Mouse (Mus musculus) forebrain, embryonic 15.5 days (tissue): ENCODE measurements at regions not wholly inside any gene's neighbourhood (a gene's known extent, or its start where the extent isn't known, plus 50 kb on each side); places are given as distances from the start of the nearest gene placed in this dataset.

Source experiments
- ATAC-seq: fragments of 200-750 bp; cut with Nextera tagmentation; replicated peaks from 2 replicates; pipeline ENCODE4 v1.8.0; 2017; ENCODE audit warnings: mild to moderate bottlenecking, moderate TSS enrichment, moderate library complexity
- H3K27ac ChIP-seq: fragments of 300-500 bp; sonication (generic); replicated peaks from 2 replicates; pipeline ENCODE4 v1.5.1; 2015; ENCODE audit warnings: mild to moderate bottlenecking, inconsistent platforms
- H3K27me3 ChIP-seq: fragments of 300-500 bp; sonication (generic); 2 replicates; pipeline ENCODE4 v1.6.1; 2015; ENCODE audit warnings: inconsistent platforms
- H3K36me3 ChIP-seq: fragments of 300-500 bp; sonication (generic); 2 replicates; pipeline ENCODE4 v1.6.1; 2015; ENCODE audit warnings: mild to moderate bottlenecking, inconsistent platforms
- H3K4me1 ChIP-seq: fragments of 300-500 bp; sonication (generic); 2 replicates; pipeline ENCODE4 v1.6.1; 2015; ENCODE audit warnings: inconsistent platforms
- H3K4me2 ChIP-seq: fragments of 300-500 bp; sonication (generic); replicated peaks from 2 replicates; pipeline ENCODE4 v1.6.1; 2015; ENCODE audit warnings: mild to moderate bottlenecking, inconsistent platforms
- H3K4me3 ChIP-seq: fragments of 300-500 bp; sonication (generic); 2 replicates; pipeline ENCODE4 v1.5.1; 2015; ENCODE audit warnings: mild to moderate bottlenecking, inconsistent platforms
- H3K9ac ChIP-seq: fragments of 300-500 bp; sonication (generic); replicated peaks from 2 replicates; pipeline ENCODE4 v1.6.1; 2015; ENCODE audit warnings: mild to moderate bottlenecking, inconsistent platforms
- H3K9me3 ChIP-seq: fragments of 300-500 bp; sonication (generic); 2 replicates; pipeline ENCODE4 v1.6.1; 2016; ENCODE audit warnings: inconsistent platforms
- WGBS: fragments of 180-500 bp; shearing (Covaris S2); methylation state at CpG from one replicate; pipeline ENCODE4 v1.1.7; 2015; ENCODE audit warnings: mixed read lengths; 5-methylcytosine and 5-hydroxymethylcytosine counted together

DNA sequence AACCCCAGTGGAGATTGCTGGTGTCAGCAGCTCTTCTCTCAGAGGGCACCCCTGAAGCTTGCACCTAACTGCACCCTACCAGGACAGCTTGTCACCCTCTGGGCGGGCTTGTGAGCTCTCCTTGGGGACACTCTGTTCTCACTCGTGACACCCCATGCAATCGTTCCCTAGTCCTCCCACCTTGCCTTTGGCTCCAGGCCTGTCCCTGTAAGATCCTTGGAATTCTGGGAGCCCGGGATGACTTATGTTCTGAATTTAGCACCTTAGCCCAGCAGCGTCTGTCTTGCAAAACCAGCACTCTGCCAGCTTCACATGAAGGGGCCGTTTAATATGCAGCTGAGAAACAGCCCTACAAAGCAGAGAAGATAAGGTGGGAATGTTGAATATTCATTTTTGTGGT is 257.7 kb upstream of the 4930535I16Rik start:
- no peak for ATAC-seq
- Histone ChIP-seq H3K4me1 (peaks cover 14% of the 10 kb centered on the region), H3K27ac (0 out of 2 replicates have a peak overlapping the region, but pooled peaks have one; percentile 40), H3K36me3 (no peaks in the 10 kb centered on the region), H3K4me3 (no peak overlapping the region), H3K9ac (no peak overlapping the region), H3K9me3 (no peaks in the 10 kb centered on the region), H3K27me3 (peaks cover 18% of the 10 kb centered on the region), H3K4me2 (no peak overlapping the region)
- WGBS = 43% methylated on average over 6 of the region's 6 CpGs

- no peak for ATAC-seq
- Histone ChIP-seq H3K36me3 (no peaks in the 10 kb centered on the region), H3K4me2 (no peak overlapping the region), H3K9ac (no peak overlapping the region), H3K27ac (no peak overlapping the region), H3K4me3 (no peak overlapping the region), H3K27me3 (0 out of 2 replicates have a peak, but pooled peaks cover 3% of the 10 kb centered on the region), H3K9me3 (no peaks in the 10 kb centered on the region), H3K4me1 (peaks cover 8% of the 10 kb centered on the region)
- WGBS = 84% methylated on average over 6 of the region's 6 CpGs
Measured at GRCm38 (mm10) chr4:124154627-124155026, 236.8 kb upstream of the 4930535I16Rik start.

DNA sequence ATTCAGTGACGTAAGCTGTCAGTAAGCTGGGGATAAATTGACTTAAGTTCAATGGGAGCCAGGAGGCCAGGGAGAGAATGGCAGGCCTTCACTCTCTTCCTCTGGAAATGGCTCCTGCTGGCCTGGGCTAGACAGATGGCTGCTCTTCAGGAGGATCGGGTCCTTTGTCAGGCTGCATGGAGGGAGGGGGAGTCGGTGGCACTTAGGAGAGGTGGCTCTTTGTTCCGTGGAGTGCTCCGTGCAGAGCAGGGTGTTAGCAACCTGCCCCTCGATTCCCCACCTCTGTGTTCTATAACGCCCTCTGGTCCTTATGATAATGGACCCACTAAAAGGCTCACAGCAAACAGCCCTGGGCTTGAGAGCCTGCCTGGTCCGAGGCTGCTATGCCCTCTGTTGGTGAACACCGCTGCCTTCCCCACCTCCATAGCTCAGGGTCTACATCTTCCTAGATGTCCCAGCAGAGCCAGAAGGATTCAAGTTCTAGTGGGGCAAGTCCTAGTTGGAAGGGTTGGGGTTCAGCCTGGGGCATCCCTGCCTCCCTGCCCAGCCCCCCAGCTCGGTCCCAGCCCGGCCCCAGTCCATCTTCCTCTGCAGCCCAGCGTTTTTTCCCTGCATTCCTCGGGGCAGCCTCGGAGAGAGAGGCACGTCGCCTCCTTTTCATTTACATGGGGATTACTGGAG is 232.1 kb upstream of the 4930535I16Rik start:
- 0 out of 2 replicates have a peak, but pooled peaks cover 3% of the 10 kb centered on the region for H3K27me3 ChIP-seq
- H3K27ac ChIP-seq = 0 out of 2 replicates have a peak overlapping the region, but pooled peaks have one; percentile 6
- no peak overlapping the region for H3K4me3 ChIP-seq
- peak; percentile 63 for ATAC-seq
- no peaks in the 10 kb centered on the region for H3K36me3 ChIP-seq
- peak overlapping the region; percentile 25 for H3K4me2 ChIP-seq
- H3K4me1 ChIP-seq = peaks cover 17% of the 10 kb centered on the region
- WGBS = 4% methylated on average over 16 of the region's 16 CpGs
- peak overlapping the region; percentile 17 for H3K9ac ChIP-seq
- H3K9me3 ChIP-seq = no peaks in the 10 kb centered on the region

- H3K9me3 ChIP-seq = no peaks in the 10 kb centered on the region
Measured at GRCm38 (mm10) chr4:124149037-124149436, 231.2 kb upstream of the 4930535I16Rik start.

DNA sequence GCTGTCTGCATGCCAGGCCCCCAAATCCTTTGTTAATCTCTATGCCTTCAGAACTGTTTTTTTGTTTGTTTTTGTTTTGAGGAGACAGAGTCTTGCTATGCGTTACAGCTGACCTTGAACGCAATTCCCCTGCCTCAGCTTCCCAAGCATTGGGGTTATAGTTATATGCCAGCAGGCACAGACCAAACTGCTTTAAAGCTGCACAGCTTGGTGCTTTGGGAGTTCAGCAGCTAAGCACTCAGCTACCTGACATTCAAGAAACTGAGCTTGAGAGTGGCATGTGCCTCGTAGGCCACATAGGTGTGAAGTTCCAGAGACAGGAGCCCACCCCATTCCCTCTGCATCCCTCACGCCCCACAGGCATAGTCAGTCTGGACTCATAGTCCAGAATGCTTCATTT is 229.5 kb upstream of the 4930535I16Rik start:
- ATAC-seq = no peak
- H3K27ac ChIP-seq = no peak overlapping the region
- peaks cover 30% of the 10 kb centered on the region for H3K4me1 ChIP-seq
- no peaks in the 10 kb centered on the region for H3K36me3 ChIP-seq
- no peak overlapping the region for H3K9ac ChIP-seq
- 76% methylated on average over 4 of the region's 4 CpGs for WGBS
- 0 out of 2 replicates have a peak, but pooled peaks cover 3% of the 10 kb centered on the region for H3K27me3 ChIP-seq
- no peak overlapping the region for H3K4me3 ChIP-seq
- H3K4me2 ChIP-seq = no peak overlapping the region
- no peaks in the 10 kb centered on the region for H3K9me3 ChIP-seq

More at GRCm38 (mm10) chr4:124149037-124149436, 231.2 kb upstream of the 4930535I16Rik start:
- Histone ChIP-seq H3K9ac (no peak overlapping the region), H3K4me1 (peaks cover 17% of the 10 kb centered on the region), H3K27ac (no peak overlapping the region), H3K4me2 (no peak overlapping the region), H3K27me3 (0 out of 2 replicates have a peak, but pooled peaks cover 3% of the 10 kb centered on the region), H3K36me3 (no peaks in the 10 kb centered on the region), H3K4me3 (no peak overlapping the region)
- ATAC-seq = no peak
- 83% methylated on average over 3 of the region's 3 CpGs for WGBS

DNA sequence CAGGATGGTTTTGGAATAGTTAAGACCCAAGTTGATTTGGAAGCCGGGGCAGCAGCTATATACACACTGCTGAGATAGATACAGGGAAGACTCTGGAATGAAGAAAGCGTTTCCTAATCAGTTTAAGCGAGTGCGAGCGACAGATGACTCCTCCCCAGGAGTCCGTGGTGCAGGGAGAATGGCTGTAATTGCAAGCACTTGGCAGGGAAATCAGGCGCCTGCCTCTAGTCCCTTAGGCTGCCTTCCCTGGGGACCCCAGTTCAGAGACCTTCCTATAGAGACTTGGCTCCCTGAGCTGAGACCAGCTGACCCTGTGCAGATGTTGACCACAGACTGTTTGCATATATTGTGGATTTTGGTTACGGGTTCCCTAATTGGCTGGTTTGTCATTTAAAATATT is 228.3 kb upstream of the 4930535I16Rik start:
- WGBS = 20% methylated on average over 8 of the region's 8 CpGs
- no peak for ATAC-seq
- Histone ChIP-seq H3K4me3 (no peak overlapping the region), H3K4me1 (peaks cover 31% of the 10 kb centered on the region), H3K9ac (no peak overlapping the region), H3K4me2 (no peak overlapping the region), H3K27ac (no peak overlapping the region), H3K36me3 (no peaks in the 10 kb centered on the region), H3K9me3 (no peaks in the 10 kb centered on the region), H3K27me3 (no peaks in the 10 kb centered on the region)

DNA sequence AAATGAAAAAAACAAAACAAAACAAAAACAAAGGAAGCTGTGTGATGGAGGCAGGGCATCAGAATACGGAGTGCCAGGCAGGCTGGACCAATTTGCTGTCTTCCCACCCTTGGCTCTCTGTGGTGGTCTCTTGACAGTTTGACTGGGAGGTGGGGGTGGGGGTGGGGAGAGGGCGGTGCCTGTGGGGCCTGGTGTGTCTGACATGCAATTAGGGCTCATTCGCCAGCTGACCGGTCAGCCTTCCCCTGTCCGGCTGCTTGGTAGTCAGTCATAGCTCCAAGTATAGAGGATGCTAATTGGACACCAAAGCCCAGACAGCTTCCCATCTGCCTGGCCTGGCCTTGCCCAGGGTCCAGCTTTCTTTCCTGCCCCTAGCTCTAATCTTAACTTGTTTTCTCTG is 225.8 kb upstream of the 4930535I16Rik start:
- no peak for ATAC-seq
- Histone ChIP-seq H3K4me3 (no peak overlapping the region), H3K36me3 (no peaks in the 10 kb centered on the region), H3K4me1 (peaks cover 23% of the 10 kb centered on the region), H3K4me2 (no peak overlapping the region), H3K27ac (no peak overlapping the region), H3K27me3 (no peaks in the 10 kb centered on the region), H3K9me3 (no peaks in the 10 kb centered on the region), H3K9ac (no peak overlapping the region)
- 37% methylated on average over 5 of the region's 5 CpGs for WGBS

- no peak overlapping the region for H3K9ac ChIP-seq
- H3K4me3 ChIP-seq = no peak overlapping the region
- no peaks in the 10 kb centered on the region for H3K36me3 ChIP-seq
- ATAC-seq = no peak
- no peaks in the 10 kb centered on the region for H3K27me3 ChIP-seq
- H3K9me3 ChIP-seq = no peaks in the 10 kb centered on the region
- no peak overlapping the region for H3K27ac ChIP-seq
- no peak overlapping the region for H3K4me2 ChIP-seq
- 33% methylated on average over 7 of the region's 7 CpGs for WGBS
- peaks cover 23% of the 10 kb centered on the region for H3K4me1 ChIP-seq
Measured at GRCm38 (mm10) chr4:124143226-124143625, 225.4 kb upstream of the 4930535I16Rik start.

GRCm38 (mm10) chr4:124142083-124142482 is 224.3 kb upstream of the 4930535I16Rik start:
- no peaks in the 10 kb centered on the region for H3K36me3 ChIP-seq
- H3K4me3 ChIP-seq = no peak overlapping the region
- WGBS = 2% methylated on average over 5 of the region's 5 CpGs

DNA sequence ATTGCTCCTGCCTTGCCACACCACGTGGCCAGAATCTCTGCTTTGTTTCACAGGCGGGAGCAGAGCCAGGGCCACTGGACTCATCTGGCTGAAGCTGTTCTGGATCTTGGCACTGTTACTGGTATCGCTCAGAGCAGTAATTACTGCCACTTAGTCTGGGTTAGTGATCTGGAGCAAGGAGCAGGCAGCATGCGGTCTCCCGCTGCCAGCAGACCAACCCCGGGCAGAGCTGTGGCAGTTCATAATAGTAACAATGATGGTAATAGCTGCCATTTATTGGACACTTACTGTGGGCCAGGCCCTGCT is 217.3 kb upstream of the 4930535I16Rik start:
- no peak overlapping the region for H3K4me3 ChIP-seq
- H3K27ac ChIP-seq = no peak overlapping the region
- peaks cover 7% of the 10 kb centered on the region; the same call in 1 of the 2 replicates for H3K4me1 ChIP-seq
- ATAC-seq = peak; percentile 73
- WGBS = 27% methylated on average over 6 of the region's 6 CpGs
- no peak overlapping the region for H3K9ac ChIP-seq
- no peaks in the 10 kb centered on the region for H3K36me3 ChIP-seq
- H3K9me3 ChIP-seq = no peaks in the 10 kb centered on the region
- H3K4me2 ChIP-seq = no peak overlapping the region
- no peaks in the 10 kb centered on the region for H3K27me3 ChIP-seq

More at GRCm38 (mm10) chr4:124142083-124142482, 224.3 kb upstream of the 4930535I16Rik start:
- Histone ChIP-seq H3K9ac (no peak overlapping the region), H3K27me3 (no peaks in the 10 kb centered on the region), H3K4me1 (peaks cover 23% of the 10 kb centered on the region), H3K27ac (no peak overlapping the region), H3K9me3 (no peaks in the 10 kb centered on the region), H3K4me2 (no peak overlapping the region)
- peak; percentile 74 for ATAC-seq

GRCm38 (mm10) chr4:124134341-124135164 is 216.7 kb upstream of the 4930535I16Rik start:
- H3K27ac ChIP-seq = no peak overlapping the region
- H3K4me2 ChIP-seq = no peak overlapping the region
- ATAC-seq = peak; percentile 19; the same call in 1 of the 2 replicates

GRCm38 (mm10) chr4:124130946-124131345 is 213.1 kb upstream of the 4930535I16Rik start:
- no peak overlapping the region for H3K4me3 ChIP-seq
- peaks cover 7% of the 10 kb centered on the region; the same call in 1 of the 2 replicates for H3K4me1 ChIP-seq
- no peaks in the 10 kb centered on the region for H3K27me3 ChIP-seq
- H3K4me2 ChIP-seq = no peak overlapping the region
- WGBS = 76% methylated on average over 5 of the region's 5 CpGs
- ATAC-seq = no peak
- no peak overlapping the region for H3K9ac ChIP-seq
- no peaks in the 10 kb centered on the region for H3K36me3 ChIP-seq
- H3K9me3 ChIP-seq = no peaks in the 10 kb centered on the region
- no peak overlapping the region for H3K27ac ChIP-seq

More at GRCm38 (mm10) chr4:124134341-124135164, 216.7 kb upstream of the 4930535I16Rik start:
- Histone ChIP-seq H3K9ac (no peak overlapping the region), H3K4me3 (no peak overlapping the region), H3K9me3 (no peaks in the 10 kb centered on the region), H3K36me3 (no peaks in the 10 kb centered on the region), H3K27me3 (no peaks in the 10 kb centered on the region), H3K4me1 (peaks cover 7% of the 10 kb centered on the region; the same call in 1 of the 2 replicates)
- 23% methylated on average over 6 of the region's 6 CpGs for WGBS
